Mouse (Mus musculus) heart, embryonic 16.5 days (tissue): ENCODE data around the gene Tmco1. TPM values are rescaled to one million over a fixed set of nuclear protein-coding genes. Genes with fewer than 3 reads are reported as not detected.

Experiments
- ATAC-seq: fragments of 200-750 bp; cut with Nextera tagmentation; replicated peaks from 2 replicates; pipeline ENCODE4 v1.8.0; 2017; ENCODE audit warnings: moderate number of reproducible peaks; ENCODE audit not compliant: insufficient read depth, low FRiP score; ENCODE audit errors: extremely low read depth
- H3K27ac ChIP-seq: fragments of 300-500 bp; sonication (generic); 2 replicates; pipeline ENCODE4 v1.5.1; 2014; ENCODE audit warnings: mild to moderate bottlenecking, low read length, control low read depth, moderate library complexity
- H3K27me3 ChIP-seq: fragments of 300-500 bp; sonication (generic); 2 replicates; pipeline ENCODE4 v1.6.1; 2014; ENCODE audit warnings: low read length, mixed read lengths; ENCODE audit not compliant: control insufficient read depth, insufficient read depth
- H3K36me3 ChIP-seq: fragments of 300-500 bp; sonication (generic); 2 replicates; pipeline ENCODE4 v1.6.1; 2014; ENCODE audit not compliant: control insufficient read depth, insufficient read depth
- H3K4me1 ChIP-seq: fragments of 300-500 bp; sonication (generic); 2 replicates; pipeline ENCODE4 v1.6.1; 2014; ENCODE audit warnings: low read length, mixed read lengths; ENCODE audit not compliant: control insufficient read depth, insufficient read depth
- H3K4me2 ChIP-seq: fragments of 300-500 bp; sonication (generic); 2 replicates; pipeline ENCODE4 v1.6.1; 2014; ENCODE audit warnings: low read depth, mild to moderate bottlenecking, control low read depth, low read length
- H3K4me3 ChIP-seq: fragments of 300-500 bp; sonication (generic); 2 replicates; pipeline ENCODE4 v1.5.1; 2014; ENCODE audit warnings: mild to moderate bottlenecking, control low read depth, low read length
- H3K9ac ChIP-seq: fragments of 300-500 bp; sonication (generic); 2 replicates; pipeline ENCODE4 v1.6.1; 2014; ENCODE audit warnings: low read length, control low read depth
- H3K9me3 ChIP-seq: fragments of 300-500 bp; sonication (generic); replicated peaks from 2 replicates; pipeline ENCODE4 v1.6.1; 2016; ENCODE audit warnings: low read length; ENCODE audit not compliant: control insufficient read depth
- WGBS: fragments of 180-500 bp; shearing (Covaris S2); extraction: QIAGEN DNeasy Blood & Tissue Kit; methylation state at CpG from one replicate; pipeline ENCODE4 v1.1.7; 2014; 5-methylcytosine and 5-hydroxymethylcytosine counted together
- polyA plus RNA-seq: library from polyadenylated mRNA; unstranded; fragments of >200 nt; fragmentation: Nextera tagmentation; extraction: Ambion mirVana; gene quantifications from 2 replicates; pipeline ENCODE4 v1.2.1, GENCODE M21; 2015

Tmco1 gene
- polyA plus RNA-seq, 1 experiment from 2014 or later: 99.1 TPM

DNA sequence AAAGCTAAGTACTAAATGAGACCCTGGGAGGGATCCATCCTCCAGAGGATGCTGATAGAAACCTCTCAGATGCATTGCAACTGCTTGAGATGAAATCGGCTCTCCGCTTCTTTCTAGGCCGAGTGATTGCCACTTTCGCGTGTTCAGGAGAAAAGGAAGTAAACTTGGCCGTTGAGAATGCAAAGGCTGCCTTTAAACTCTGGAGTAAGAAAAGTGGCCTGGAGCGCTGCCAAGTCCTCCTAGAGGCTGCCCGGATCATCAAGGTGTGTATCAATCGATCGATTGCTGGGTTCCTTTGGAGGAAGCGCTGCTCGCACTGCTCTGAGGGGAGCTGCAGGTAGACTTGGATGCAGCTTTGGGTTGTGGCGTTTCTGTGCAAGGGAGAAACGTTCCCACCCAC, 44.2 kb downstream of the Tmco1 start:
- no peak for ATAC-seq
- Histone ChIP-seq H3K27ac (no peak overlapping the region), H3K9me3 (no peaks in the 10 kb centered on the region), H3K4me2 (no peak overlapping the region), H3K27me3 (no peaks in the 10 kb centered on the region), H3K4me3 (no peak overlapping the region), H3K4me1 (peaks cover 2% of the 10 kb centered on the region; the same call in 1 of the 2 replicates), H3K36me3 (peaks cover 19% of the 10 kb centered on the region), H3K9ac (no peak overlapping the region)
- WGBS: 90% methylated on average over 14 of the region's 14 CpGs

DNA sequence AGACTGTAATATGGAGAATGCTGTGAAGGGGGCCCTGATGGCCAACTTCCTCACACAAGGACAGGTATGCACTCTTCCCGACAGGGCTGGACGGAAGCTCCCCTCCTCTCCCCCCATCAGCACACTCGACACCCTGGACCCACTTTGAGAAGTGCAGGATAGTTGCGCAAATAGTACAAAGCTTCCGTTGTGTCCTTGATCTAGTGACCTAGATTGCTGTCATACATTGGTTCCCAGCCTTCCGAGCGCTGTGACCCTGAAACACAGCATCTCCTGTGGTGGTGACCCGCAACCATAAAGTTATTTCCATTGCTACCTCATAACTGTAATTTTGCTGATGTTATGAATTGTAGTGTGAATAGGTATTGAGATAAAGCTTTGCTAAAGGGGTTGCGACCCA, 49.2 kb downstream of the Tmco1 start:
- Histone ChIP-seq H3K9me3 (no peaks in the 10 kb centered on the region), H3K36me3 (peaks cover 21% of the 10 kb centered on the region), H3K27me3 (no peaks in the 10 kb centered on the region), H3K4me1 (no peaks in the 10 kb centered on the region), H3K4me2 (no peak overlapping the region), H3K27ac (no peak overlapping the region), H3K9ac (no peak overlapping the region), H3K4me3 (no peak overlapping the region)
- no peak for ATAC-seq
- WGBS: 91% methylated on average over 9 of the region's 9 CpGs

DNA sequence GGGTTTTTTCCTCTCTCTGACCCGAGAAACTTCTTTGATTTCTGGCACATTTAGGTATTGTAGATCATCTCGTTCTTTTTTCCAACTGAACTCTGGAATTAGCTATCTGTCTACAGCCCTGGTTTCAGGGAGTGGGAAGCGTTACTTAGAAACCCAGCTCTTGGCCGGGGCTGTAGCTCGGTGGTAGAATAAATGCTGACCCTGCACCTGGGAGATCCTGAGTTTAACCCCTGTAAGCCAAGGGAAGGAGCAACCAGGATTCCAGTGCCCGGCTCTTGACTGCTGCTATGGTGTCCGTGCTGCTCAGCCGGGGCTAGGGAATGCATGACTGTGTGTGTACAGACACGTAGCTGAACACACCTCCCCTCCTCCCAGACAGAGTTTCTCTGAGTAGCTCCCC, 50.6 kb downstream of the Tmco1 start:
- H3K27ac ChIP-seq: no peak overlapping the region
- no peak overlapping the region for H3K9ac ChIP-seq
- H3K9me3 ChIP-seq: no peaks in the 10 kb centered on the region
- WGBS: 76% methylated on average over 9 of the region's 9 CpGs
- no peak overlapping the region for H3K4me3 ChIP-seq
- H3K4me1 ChIP-seq: no peaks in the 10 kb centered on the region
- no peak overlapping the region for H3K4me2 ChIP-seq
- no peaks in the 10 kb centered on the region for H3K27me3 ChIP-seq
- ATAC-seq: no peak
- H3K36me3 ChIP-seq: peaks cover 21% of the 10 kb centered on the region

DNA sequence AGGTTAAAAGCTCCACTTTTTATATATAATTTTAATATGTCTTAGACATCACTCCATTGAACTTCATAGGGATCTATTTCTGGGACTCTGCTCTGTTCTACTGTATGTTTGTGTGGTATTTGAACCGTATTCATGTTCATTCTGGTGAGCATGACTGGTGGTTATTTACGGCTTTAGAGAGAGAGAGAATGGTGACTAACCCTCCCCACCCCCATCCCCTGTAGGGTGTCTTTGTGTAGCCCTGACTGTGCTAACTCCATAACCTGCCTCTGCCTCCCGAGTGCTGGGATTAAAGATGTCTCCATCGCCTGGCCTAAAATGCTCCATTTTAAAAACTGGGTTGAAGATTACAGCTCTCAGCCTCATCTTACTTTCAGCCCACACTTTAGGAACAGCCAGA, 52.1 kb downstream of the Tmco1 start:
- no peak overlapping the region for H3K4me2 ChIP-seq
- H3K27me3 ChIP-seq: no peaks in the 10 kb centered on the region
- H3K9ac ChIP-seq: no peak overlapping the region
- H3K36me3 ChIP-seq: peaks cover 20% of the 10 kb centered on the region
- no peaks in the 10 kb centered on the region for H3K4me1 ChIP-seq
- H3K9me3 ChIP-seq: no peaks in the 10 kb centered on the region
- H3K27ac ChIP-seq: no peak overlapping the region
- H3K4me3 ChIP-seq: no peak overlapping the region
- ATAC-seq: no peak
- 80% methylated on average over 4 of the region's 4 CpGs for WGBS

DNA sequence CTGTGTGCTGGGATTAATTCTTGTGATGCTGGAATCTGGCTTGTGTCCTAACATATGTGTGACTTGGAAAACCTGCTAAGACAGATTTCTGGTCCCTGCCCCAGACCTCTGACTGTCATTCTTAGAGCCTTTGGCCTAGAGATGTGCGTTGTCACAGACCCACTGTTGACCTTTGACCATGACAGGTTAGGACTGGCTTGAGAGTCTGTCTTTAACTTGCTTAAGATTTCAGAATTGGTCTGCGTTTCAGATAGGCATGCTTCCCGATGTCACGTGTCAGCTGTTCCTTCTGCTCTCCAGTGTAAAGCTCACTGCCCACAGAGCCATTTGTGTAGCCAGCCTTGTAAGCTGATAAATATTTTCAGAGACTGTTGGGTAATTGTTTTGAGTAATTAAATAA, 54.6 kb downstream of the Tmco1 start:
- H3K9me3 ChIP-seq: no peaks in the 10 kb centered on the region
- no peak overlapping the region for H3K4me3 ChIP-seq
- 80% methylated on average over 4 of the region's 4 CpGs for WGBS
- no peaks in the 10 kb centered on the region for H3K27me3 ChIP-seq
- H3K27ac ChIP-seq: no peak overlapping the region
- no peak overlapping the region for H3K9ac ChIP-seq
- ATAC-seq: no peak
- H3K36me3 ChIP-seq: peaks cover 19% of the 10 kb centered on the region
- H3K4me1 ChIP-seq: no peaks in the 10 kb centered on the region
- H3K4me2 ChIP-seq: no peak overlapping the region

DNA sequence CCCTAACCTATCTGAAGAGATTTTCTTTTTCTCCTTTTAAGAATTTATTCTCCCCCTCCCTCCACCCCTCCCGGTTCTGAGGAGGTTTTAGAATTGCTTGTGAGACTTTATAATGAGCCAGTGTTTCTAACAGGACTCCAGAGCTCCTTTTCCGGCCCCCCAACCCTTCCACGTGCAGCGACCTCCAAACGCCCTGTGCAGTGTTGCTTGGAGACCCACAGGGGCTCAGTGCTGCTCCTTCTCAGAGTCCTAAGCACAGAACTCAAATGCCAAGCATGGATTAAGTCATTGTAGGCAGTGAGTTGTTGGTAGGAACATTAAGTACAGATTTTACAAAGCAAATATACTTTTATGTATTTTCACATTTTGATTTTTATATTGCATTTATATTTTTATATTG, 55.1 kb downstream of the Tmco1 start:
- Histone ChIP-seq H3K36me3 (peaks cover 19% of the 10 kb centered on the region), H3K4me1 (no peaks in the 10 kb centered on the region), H3K27ac (no peak overlapping the region), H3K27me3 (no peaks in the 10 kb centered on the region), H3K9me3 (no peaks in the 10 kb centered on the region), H3K9ac (no peak overlapping the region), H3K4me3 (no peak overlapping the region), H3K4me2 (no peak overlapping the region)
- WGBS: 68% methylated on average over 5 of the region's 5 CpGs
- no peak for ATAC-seq

DNA sequence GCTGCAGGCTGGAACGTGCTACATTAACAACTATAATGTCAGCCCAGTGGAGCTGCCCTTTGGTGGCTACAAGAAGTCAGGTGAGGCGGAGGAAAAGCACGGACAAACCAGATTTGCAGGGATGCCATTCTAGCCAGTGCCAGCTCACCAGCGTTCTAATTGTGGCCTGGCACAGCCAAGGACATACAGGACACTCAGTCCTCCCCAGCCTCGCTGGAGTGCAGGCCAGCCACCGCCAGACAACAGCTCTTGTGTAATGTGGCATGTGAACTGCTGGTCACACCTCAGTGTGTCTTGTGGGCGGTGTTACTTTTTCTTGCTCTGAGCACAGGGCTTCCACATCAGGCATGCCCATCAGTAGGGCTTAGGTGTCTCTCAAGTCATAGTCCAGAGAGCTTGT, 57.6 kb downstream of the Tmco1 start:
- Histone ChIP-seq H3K27me3 (no peaks in the 10 kb centered on the region), H3K4me1 (no peaks in the 10 kb centered on the region), H3K27ac (peak overlapping the region; percentile 51), H3K36me3 (peaks cover 19% of the 10 kb centered on the region), H3K4me2 (no peak overlapping the region), H3K9me3 (no peaks in the 10 kb centered on the region), H3K4me3 (no peak overlapping the region), H3K9ac (no peak overlapping the region)
- 65% methylated on average over 7 of the region's 7 CpGs for WGBS
- peak; percentile 63 for ATAC-seq

DNA sequence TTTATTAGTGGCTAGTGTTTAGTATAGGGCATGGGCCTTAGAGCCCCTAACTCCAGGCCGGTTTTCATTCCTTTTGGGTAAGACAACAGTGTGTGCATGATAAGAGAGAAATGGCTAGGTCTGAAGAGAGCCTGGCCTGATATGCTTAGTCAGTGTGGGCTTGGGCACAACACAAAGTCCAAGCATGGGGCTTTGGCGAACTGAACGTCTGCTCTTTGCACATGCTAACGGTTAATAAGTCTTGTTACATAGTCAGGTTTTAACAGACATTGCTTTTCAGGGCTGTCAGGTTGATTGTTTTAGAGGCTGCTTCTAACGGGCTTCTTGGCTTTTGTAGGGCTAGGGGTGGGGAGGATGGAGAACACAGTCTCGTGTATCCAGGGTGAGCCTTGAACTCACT, 58.4 kb downstream of the Tmco1 start:
- Histone ChIP-seq H3K4me2 (no peak overlapping the region), H3K9ac (no peak overlapping the region), H3K4me3 (no peak overlapping the region), H3K27me3 (no peaks in the 10 kb centered on the region), H3K27ac (no peak overlapping the region), H3K36me3 (peaks cover 16% of the 10 kb centered on the region), H3K4me1 (no peaks in the 10 kb centered on the region), H3K9me3 (no peaks in the 10 kb centered on the region)
- ATAC-seq: no peak
- WGBS: 91% methylated on average over 6 of the region's 6 CpGs

DNA sequence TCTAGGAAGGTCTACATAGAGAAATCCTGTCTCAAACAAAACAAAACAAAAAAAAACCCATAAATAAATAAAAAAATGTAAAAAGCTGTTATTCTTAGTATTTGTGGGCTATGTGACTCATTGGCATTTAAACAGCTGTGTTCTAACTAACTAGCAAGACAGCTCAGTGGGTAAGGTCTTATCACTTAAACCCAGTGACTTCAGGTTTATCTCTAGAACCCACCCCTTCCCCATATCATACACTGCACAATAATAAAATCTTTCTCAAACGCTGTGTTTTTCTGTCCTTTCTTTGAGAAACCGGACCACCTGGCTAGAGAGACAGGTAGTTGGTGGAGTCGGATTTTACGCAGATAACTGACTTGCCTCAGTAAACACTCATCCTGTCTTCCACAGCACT, 59.8 kb downstream of the Tmco1 start:
- ATAC-seq: no peak
- Histone ChIP-seq H3K4me3 (no peak overlapping the region), H3K27ac (no peak overlapping the region), H3K9me3 (no peaks in the 10 kb centered on the region), H3K4me1 (no peaks in the 10 kb centered on the region), H3K4me2 (no peak overlapping the region), H3K9ac (no peak overlapping the region), H3K27me3 (no peaks in the 10 kb centered on the region), H3K36me3 (peaks cover 22% of the 10 kb centered on the region)
- WGBS: 82% methylated on average over 4 of the region's 4 CpGs

DNA sequence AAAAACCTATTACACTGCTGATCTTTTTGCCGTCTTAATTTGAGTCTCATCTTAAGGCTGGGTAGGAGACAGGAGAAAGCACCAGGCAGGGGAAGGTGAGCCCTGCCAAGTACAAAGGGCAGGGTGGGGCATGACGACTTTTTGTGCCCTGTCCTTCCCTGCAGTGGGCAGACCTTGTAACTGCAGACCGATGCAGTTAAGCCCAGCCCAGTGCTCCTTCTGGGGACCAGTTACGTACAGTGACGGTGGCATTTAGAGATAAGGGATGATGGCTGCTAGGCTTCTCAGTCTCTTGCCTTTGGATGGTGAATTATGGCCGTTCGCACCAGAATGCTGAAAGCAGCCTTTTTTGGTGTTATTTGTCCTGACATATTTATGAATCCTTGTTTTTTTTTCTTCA, 60.3 kb downstream of the Tmco1 start:
- Histone ChIP-seq H3K9ac (no peak overlapping the region), H3K27me3 (no peaks in the 10 kb centered on the region), H3K36me3 (peaks cover 22% of the 10 kb centered on the region), H3K9me3 (no peaks in the 10 kb centered on the region), H3K4me3 (no peak overlapping the region), H3K27ac (no peak overlapping the region), H3K4me1 (no peaks in the 10 kb centered on the region), H3K4me2 (no peak overlapping the region)
- ATAC-seq: no peak
- 77% methylated on average over 7 of the region's 7 CpGs for WGBS
